Mouse (Mus musculus) fibroblast of lung, adult 2 months (primary cell): ENCODE measurements around the gene Mpo.

Experiments
- DNase-seq: peaks from one replicate; pipeline ENCODE4 v3.0.0-alpha.2; 2011; ENCODE audit warnings: low read depth

The Mpo gene

GRCm38 (mm10) chr11:87793460-87793859, at the start of gene Mpo:
Mpo (plus strand) TSS chr11:87793581.
- DNase-seq, result no peak

- DNase-seq, result no peak
Measured at GRCm38 (mm10) chr11:87743691-87744090, 49.7 kb upstream of the Mpo start.

GRCm38 (mm10) chr11:87744964-87745363, 48.4 kb upstream of the Mpo start:
- DNase-seq, result no peak

GRCm38 (mm10) chr11:87745632-87746555, 47.5 kb upstream of the Mpo start:
- DNase-seq, result no peak

GRCm38 (mm10) chr11:87747312-87747711, 46.1 kb upstream of the Mpo start:
- DNase-seq, result no peak

- DNase-seq, result no peak
Measured at GRCm38 (mm10) chr11:87747716-87748115, 45.7 kb upstream of the Mpo start.

- DNase-seq, result no peak
Measured at GRCm38 (mm10) chr11:87748132-87749119, 45.0 kb upstream of the Mpo start.

GRCm38 (mm10) chr11:87749192-87750042, 44.0 kb upstream of the Mpo start:
- DNase-seq, result no peak

GRCm38 (mm10) chr11:87750043-87750421, 43.3 kb upstream of the Mpo start:
- no peak for DNase-seq

GRCm38 (mm10) chr11:87750521-87750920, 42.9 kb upstream of the Mpo start:
- DNase-seq, result no peak

- no peak for DNase-seq
Measured at GRCm38 (mm10) chr11:87751031-87751430, 42.4 kb upstream of the Mpo start.

GRCm38 (mm10) chr11:87751491-87751966, 41.9 kb upstream of the Mpo start:
- no peak for DNase-seq

GRCm38 (mm10) chr11:87752307-87752706, 41.1 kb upstream of the Mpo start:
- no peak for DNase-seq

GRCm38 (mm10) chr11:87753255-87753654, 40.1 kb upstream of the Mpo start:
- DNase-seq, result no peak

- DNase-seq, result no peak
Measured at GRCm38 (mm10) chr11:87753891-87754501, 39.4 kb upstream of the Mpo start.

GRCm38 (mm10) chr11:87754603-87755002, 38.8 kb upstream of the Mpo start:
- DNase-seq, result no peak

- DNase-seq, result no peak
Measured at GRCm38 (mm10) chr11:87755360-87756017, 37.9 kb upstream of the Mpo start.

GRCm38 (mm10) chr11:87756251-87756820, 37.0 kb upstream of the Mpo start:
- DNase-seq, result no peak

- DNase-seq, result no peak
Measured at GRCm38 (mm10) chr11:87757001-87757954, 36.1 kb upstream of the Mpo start.
